Mouse (Mus musculus): ENCODE measurements around the gene Gpr146. TPM values are rescaled to one million over a fixed set of nuclear protein-coding genes. Genes with fewer than 3 reads are reported as not detected.
A peak's percentile ranks its signal among the peaks of the same experiment; 100 is the strongest.

Gpr146 gene
- polyA plus RNA-seq, 1 experiment from 2014 or later = 7.8 TPM

GRCm38 (mm10) chr5:139423026-139423865 lies 45.7 kb downstream of the Gpr146 start, which contains the start of gene Gper1:
TSS of gene Gper1 (plus strand) at chr5:139423151.
- TF ChIP-seq CTCF (IDR thresholded peaks at IDR 0.05; ENCODE audit: low read depth) = no peak; the same call in 1 of the 2 replicates
- peak; percentile 74 for DNase-seq (ENCODE audit: low spot score)
- Histone ChIP-seq H3K9ac (ENCODE audit: low read depth, low read length) (peak within 1 kb of the TSS; percentile 45; the same call in 1 of the 2 replicates), H3K4me1 (replicated peaks; ENCODE audit: insufficient read depth, low read length) (peaks cover 7% of the 10 kb centered on the region; the same call in 1 of the 2 replicates), H3K4me2 (ENCODE audit: low read length) (peak within 1 kb of the TSS; percentile 52), H3K4me3 (replicated peaks; ENCODE audit: low read depth, low read length) (peak within 1 kb of the TSS; percentile 11), H3K27ac (no peak within 1 kb of the TSS), H3K9me3 (replicated peaks; ENCODE audit: low read length) (no peaks in the 10 kb centered on the region), H3K27me3 (ENCODE audit: insufficient read depth, low read length) (no peaks in the 10 kb centered on the region), H3K36me3 (ENCODE audit: insufficient read depth, low read length) (no peaks in the 10 kb centered on the region)
- no peak for ATAC-seq (replicated peaks; ENCODE audit: low FRiP score, low read depth)
- 35% methylated on average over 21 of the region's 21 CpGs for WGBS

- no peak overlapping the region for H3K9ac ChIP-seq (ENCODE audit: low read depth, low read length)
- H3K27ac ChIP-seq = no peak overlapping the region
- no peaks in the 10 kb centered on the region for H3K9me3 ChIP-seq (replicated peaks; ENCODE audit: low read length)
These were observed 47.7 kb downstream of the Gpr146 start for GRCm38 (mm10) chr5:139425198-139425597.

GRCm38 (mm10) chr5:139427001-139427400 lies 49.5 kb downstream of the Gpr146 start:
- no peak for ATAC-seq (replicated peaks; ENCODE audit: low FRiP score, low read depth)
- Histone ChIP-seq H3K9me3 (replicated peaks; ENCODE audit: low read length) (no peaks in the 10 kb centered on the region), H3K27ac (no peak overlapping the region), H3K4me1 (replicated peaks; ENCODE audit: insufficient read depth, low read length) (peaks cover 24% of the 10 kb centered on the region; the same call in 1 of the 2 replicates), H3K9ac (ENCODE audit: low read depth, low read length) (no peak overlapping the region), H3K27me3 (ENCODE audit: insufficient read depth, low read length) (no peaks in the 10 kb centered on the region), H3K4me3 (replicated peaks; ENCODE audit: low read depth, low read length) (no peak overlapping the region), H3K36me3 (ENCODE audit: insufficient read depth, low read length) (no peaks in the 10 kb centered on the region), H3K4me2 (ENCODE audit: low read length) (no peak overlapping the region)
- DNase-seq (ENCODE audit: low spot score) = no peak
- no peak for TF ChIP-seq CTCF (IDR thresholded peaks at IDR 0.05; ENCODE audit: low read depth)
- WGBS = 85% methylated on average over 9 of the region's 9 CpGs

More at GRCm38 (mm10) chr5:139425198-139425597, 47.7 kb downstream of the Gpr146 start:
- no peak for TF ChIP-seq CTCF (IDR thresholded peaks at IDR 0.05; ENCODE audit: low read depth)
- Histone ChIP-seq H3K36me3 (ENCODE audit: insufficient read depth, low read length) (no peaks in the 10 kb centered on the region), H3K4me3 (replicated peaks; ENCODE audit: low read depth, low read length) (no peak overlapping the region), H3K4me1 (replicated peaks; ENCODE audit: insufficient read depth, low read length) (peaks cover 15% of the 10 kb centered on the region; the same call in 1 of the 2 replicates), H3K27me3 (ENCODE audit: insufficient read depth, low read length) (no peaks in the 10 kb centered on the region), H3K4me2 (ENCODE audit: low read length) (no peak overlapping the region)
- DNase-seq (ENCODE audit: low spot score) = peak; percentile 39
- no peak for ATAC-seq (replicated peaks; ENCODE audit: low FRiP score, low read depth)
- 35% methylated on average over 9 of the region's 9 CpGs for WGBS

GRCm38 (mm10) chr5:139427989-139428388 lies 50.5 kb downstream of the Gpr146 start:
- Histone ChIP-seq H3K4me3 (replicated peaks; ENCODE audit: low read depth, low read length) (no peak overlapping the region), H3K9me3 (replicated peaks; ENCODE audit: low read length) (no peaks in the 10 kb centered on the region), H3K36me3 (ENCODE audit: insufficient read depth, low read length) (no peaks in the 10 kb centered on the region), H3K9ac (ENCODE audit: low read depth, low read length) (no peak overlapping the region), H3K4me1 (replicated peaks; ENCODE audit: insufficient read depth, low read length) (peaks cover 26% of the 10 kb centered on the region; the same call in 1 of the 2 replicates), H3K4me2 (ENCODE audit: low read length) (no peak overlapping the region), H3K27me3 (ENCODE audit: insufficient read depth, low read length) (no peaks in the 10 kb centered on the region), H3K27ac (no peak overlapping the region)
- no peak for DNase-seq (ENCODE audit: low spot score)
- no peak for ATAC-seq (replicated peaks; ENCODE audit: low FRiP score, low read depth)
- WGBS = 61% methylated on average over 9 of the region's 9 CpGs
- no peak for TF ChIP-seq CTCF (IDR thresholded peaks at IDR 0.05; ENCODE audit: low read depth)

GRCm38 (mm10) chr5:139429818-139430341 lies 52.4 kb downstream of the Gpr146 start:
- Histone ChIP-seq H3K4me1 (replicated peaks; ENCODE audit: insufficient read depth, low read length) (peaks cover 24% of the 10 kb centered on the region; the same call in 1 of the 2 replicates), H3K4me2 (ENCODE audit: low read length) (no peak overlapping the region), H3K9me3 (replicated peaks; ENCODE audit: low read length) (no peaks in the 10 kb centered on the region), H3K27me3 (ENCODE audit: insufficient read depth, low read length) (no peaks in the 10 kb centered on the region), H3K27ac (peak overlapping the region; percentile 62), H3K4me3 (replicated peaks; ENCODE audit: low read depth, low read length) (no peak overlapping the region), H3K36me3 (ENCODE audit: insufficient read depth, low read length) (no peaks in the 10 kb centered on the region), H3K9ac (ENCODE audit: low read depth, low read length) (no peak overlapping the region)
- TF ChIP-seq CTCF (IDR thresholded peaks at IDR 0.05; ENCODE audit: low read depth) = no peak
- DNase-seq (ENCODE audit: low spot score) (peak; percentile 52), ATAC-seq (replicated peaks; ENCODE audit: low FRiP score, low read depth) (peak; percentile 70)
- WGBS = 8% methylated on average over 10 of the region's 12 CpGs

GRCm38 (mm10) chr5:139432333-139432732 lies 54.8 kb downstream of the Gpr146 start:
- H3K27me3 ChIP-seq (ENCODE audit: insufficient read depth, low read length) = no peaks in the 10 kb centered on the region
- ATAC-seq (replicated peaks; ENCODE audit: low FRiP score, low read depth) = no peak
- no peaks in the 10 kb centered on the region for H3K36me3 ChIP-seq (ENCODE audit: insufficient read depth, low read length)
- H3K27ac ChIP-seq = no peak overlapping the region
- TF ChIP-seq CTCF (IDR thresholded peaks at IDR 0.05; ENCODE audit: low read depth) = no peak
- peaks cover 19% of the 10 kb centered on the region; the same call in 1 of the 2 replicates for H3K4me1 ChIP-seq (replicated peaks; ENCODE audit: insufficient read depth, low read length)
- WGBS = 47% methylated on average over 6 of the region's 6 CpGs
- H3K4me2 ChIP-seq (ENCODE audit: low read length) = no peak overlapping the region
- no peak overlapping the region for H3K4me3 ChIP-seq (replicated peaks; ENCODE audit: low read depth, low read length)
- no peak overlapping the region for H3K9ac ChIP-seq (ENCODE audit: low read depth, low read length)
- no peak for DNase-seq (ENCODE audit: low spot score)
- no peaks in the 10 kb centered on the region for H3K9me3 ChIP-seq (replicated peaks; ENCODE audit: low read length)

Measured in kidney, postnatal 0 days (tissue).